Mouse (Mus musculus) embryo, embryonic 10.5 days (tissue): Measurements from ENCODE around the gene Gprin2.
A peak's percentile ranks its signal among the peaks of the same experiment; 100 is the strongest.

Experiments used
- DNase-seq: peaks from one replicate; pipeline ENCODE4 v3.0.0-alpha.2; 2015; ENCODE audit warnings: low spot score

The Gprin2 gene

DNA sequence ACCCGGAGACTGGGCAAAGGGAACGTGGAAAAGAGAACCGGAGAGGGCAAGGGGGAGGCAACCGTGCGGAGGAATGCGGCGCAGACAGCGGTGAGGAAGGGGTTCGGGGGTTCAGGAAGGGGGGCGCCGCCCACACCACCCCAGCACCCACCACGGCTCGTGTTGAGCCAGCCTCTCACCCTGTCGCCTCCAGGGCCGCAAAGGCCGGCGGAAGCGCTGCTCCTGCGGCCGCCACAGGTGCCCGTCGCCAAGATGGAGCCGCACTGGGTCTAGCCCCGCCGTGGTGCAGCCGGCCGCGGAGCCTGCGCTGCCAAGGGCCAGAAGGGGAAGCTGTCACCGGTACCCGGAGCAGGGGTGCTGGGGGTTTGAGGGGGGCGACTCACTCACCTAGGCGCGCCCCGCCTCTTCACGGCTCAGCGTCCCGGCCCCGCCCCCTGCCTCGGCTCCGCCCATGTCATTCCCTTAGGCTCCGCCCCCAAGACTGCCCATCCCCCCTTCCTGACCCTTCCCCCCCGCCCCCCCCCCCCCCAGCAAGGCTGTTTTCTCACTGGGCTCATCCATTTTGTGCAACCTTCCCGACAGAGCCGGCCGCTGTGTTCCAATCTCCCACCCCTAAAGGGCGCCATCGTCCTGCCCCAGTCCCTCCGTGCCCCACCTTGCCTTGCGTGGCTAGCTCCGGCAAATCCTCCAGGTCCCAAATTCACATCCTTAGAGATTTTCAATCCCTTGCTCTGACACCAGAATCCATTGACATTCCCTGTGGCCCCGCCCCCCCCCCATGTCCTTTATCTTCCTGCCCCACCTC, at the start of gene Gprin2:
TSS of gene Gprin2 (minus strand) at position 423 of the 805 bp plus-strand sequence.
- peak; percentile 45 for DNase-seq

DNA sequence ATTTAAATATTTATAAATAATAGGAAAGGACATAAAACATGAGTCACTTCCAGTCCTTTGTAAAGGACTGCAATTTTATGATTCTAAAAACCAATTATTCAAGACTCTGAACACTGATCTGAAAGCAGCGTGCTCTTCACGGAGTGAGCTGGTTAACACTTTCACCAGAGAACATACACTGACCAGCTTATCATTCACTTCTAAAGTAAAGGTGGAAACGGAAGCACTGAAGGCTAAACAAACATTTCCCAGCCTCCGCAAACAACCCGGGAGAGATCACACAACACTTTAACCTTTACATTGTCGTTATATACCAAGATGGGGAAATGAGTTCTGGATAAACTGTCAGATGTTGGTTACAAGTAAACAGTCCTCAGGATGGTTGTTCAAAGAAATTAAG, 39.2 kb upstream of the Gprin2 start:
- DNase-seq, result no peak

GRCm38 (mm10) chr14:34240263-34240662, 38.8 kb upstream of the Gprin2 start:
- no peak for DNase-seq

DNA sequence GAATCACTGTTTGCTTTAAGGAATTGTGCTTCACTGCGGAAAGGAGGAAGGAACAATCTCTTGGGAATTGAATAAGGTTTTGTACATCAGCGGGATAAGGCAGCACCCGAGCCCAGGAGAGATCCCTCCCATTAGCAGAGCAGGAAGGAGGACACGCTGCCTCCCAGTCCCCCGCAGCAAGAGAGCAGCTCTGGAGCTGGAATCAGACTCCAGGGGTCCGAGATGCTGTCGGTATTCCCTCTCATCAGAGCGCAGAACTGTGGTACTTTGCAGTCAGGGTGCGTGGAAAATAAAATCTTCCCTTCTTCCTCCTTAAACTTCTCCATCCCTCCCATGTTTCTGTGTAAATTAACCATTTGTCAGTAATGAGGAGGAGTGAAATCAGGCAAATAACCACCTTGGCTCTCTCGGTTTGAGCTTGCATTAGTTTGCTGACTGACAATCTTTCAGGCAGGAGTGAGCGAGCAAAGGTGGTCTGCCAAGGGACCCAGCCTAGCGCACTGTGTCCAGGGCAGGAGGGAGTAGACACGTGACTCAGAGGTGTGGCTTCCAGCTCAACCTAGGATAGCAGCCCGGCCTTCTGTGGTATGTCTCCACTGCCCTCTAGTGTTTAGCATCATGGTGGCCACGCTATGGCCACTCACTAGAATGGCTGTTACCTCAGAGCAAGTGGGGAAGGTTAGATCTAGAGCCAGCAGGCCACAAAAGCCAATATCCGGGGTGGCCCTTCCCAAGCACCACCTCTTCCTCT, 33.4 kb upstream of the Gprin2 start:
- peak; percentile 93 for DNase-seq

DNA sequence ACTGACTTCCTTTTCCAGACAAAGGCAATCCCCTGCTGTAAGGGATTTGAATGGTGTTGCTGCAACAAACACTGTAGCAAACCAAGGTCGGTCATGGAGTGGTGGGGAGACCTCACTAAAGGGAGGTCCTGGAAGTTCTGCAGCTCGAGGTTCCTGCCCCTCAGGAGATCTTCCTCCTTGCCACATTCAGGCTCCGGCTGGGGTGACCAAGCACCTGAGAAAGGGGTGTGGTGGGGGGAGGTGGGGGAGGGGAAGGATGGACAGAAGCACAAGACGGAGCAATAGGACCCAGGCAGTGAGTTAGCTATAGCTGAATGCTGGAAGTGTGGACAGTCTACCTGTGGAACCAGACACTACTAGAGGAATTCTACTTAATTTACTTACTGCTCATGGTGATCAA, 32.4 kb upstream of the Gprin2 start:
- DNase-seq, result no peak

DNA sequence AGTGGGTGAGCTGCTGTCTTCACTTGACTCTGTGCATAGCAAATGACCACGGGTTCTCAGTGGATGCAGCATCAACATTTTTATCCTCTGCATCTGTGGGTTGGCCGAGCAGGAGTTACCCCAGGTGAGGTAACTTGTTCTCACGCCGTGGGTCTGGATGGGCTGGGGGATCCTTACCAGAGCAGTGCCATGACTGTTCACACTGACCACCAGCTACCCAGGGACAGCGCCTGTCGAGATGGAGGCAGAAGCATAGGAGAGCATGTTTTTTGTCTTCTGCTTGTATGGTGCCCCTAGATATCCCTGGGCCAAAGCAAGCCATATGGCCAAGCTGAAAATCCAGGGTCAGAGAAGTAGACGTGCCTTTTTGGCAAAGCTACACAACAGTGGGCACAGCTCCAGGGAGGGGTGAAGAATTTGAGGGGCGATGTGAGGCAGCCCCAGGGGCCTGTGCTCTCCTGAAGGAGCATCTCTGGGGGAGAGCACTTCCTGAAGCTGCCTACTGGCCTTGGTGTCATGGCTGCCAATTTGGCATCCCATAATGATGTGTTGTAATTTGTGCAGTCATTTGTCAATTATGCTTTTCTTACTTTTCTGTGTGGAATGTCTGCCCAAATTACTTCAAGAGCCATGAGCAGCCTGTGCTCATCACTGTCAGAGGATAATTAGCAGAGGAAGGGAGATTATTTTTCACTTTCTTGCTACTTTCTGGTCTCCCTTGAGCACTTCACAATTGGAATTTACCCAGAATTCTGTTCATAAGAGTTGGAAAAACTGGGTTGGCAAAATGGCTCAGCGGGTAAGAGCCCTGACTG, 31.6 kb upstream of the Gprin2 start:
- DNase-seq, result no peak

DNA sequence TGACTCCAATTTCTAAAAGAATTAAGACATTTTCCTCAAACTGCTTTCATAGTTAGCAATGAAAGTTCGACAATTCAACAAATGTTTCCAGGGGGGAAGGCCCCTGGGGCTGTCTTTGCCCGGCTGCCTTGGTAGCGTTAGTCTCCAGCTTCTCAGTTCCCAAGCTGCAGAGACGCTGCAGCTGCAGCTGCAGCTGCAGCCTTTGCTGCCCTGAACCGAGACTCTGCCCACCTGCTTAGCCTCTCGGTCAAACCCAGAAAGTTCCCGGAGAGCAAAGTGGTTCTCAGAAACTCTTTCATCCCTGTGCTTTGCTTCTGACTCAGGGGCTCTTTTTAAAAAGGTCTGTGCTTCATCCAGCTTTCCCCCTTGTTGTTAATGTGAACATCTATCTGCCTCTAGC, 30.9 kb upstream of the Gprin2 start:
- no peak for DNase-seq

DNA sequence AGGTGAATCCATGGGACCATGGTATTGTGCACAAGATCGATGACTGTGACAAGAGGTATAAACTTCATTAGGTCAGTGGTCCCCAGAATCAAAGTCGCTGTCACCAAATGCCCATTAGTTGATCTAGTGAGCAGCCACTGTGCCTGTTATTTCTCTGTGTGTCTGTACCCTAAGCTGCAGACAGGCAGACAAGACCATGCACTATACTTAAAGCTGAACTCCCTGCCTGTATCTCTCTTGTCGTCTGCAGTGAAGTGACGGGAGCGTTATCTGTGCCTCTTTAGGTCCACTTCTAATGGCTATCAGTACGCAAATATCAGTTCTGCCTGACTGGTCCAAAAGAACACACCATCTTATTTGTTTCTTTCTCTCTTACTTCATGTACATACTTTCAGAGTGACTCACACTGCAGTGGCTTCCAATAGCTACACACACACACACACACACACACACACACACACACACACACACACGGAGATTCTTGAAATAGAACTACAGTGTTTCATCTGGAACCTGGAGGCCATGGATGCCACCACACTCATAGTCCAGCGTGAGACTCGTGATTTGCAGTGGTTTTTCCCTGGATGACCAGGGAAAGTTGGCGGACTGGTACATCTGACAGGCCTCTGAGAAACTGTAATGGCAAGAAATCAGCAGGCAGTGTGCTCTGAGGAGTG, 27.5 kb upstream of the Gprin2 start:
- no peak for DNase-seq

GRCm38 (mm10) chr14:34227981-34228380, 26.5 kb upstream of the Gprin2 start:
- DNase-seq, result no peak

- DNase-seq, result no peak
Observed at GRCm38 (mm10) chr14:34226566-34226965, 25.1 kb upstream of the Gprin2 start.

GRCm38 (mm10) chr14:34225986-34226385, 24.5 kb upstream of the Gprin2 start:
- no peak for DNase-seq

DNA sequence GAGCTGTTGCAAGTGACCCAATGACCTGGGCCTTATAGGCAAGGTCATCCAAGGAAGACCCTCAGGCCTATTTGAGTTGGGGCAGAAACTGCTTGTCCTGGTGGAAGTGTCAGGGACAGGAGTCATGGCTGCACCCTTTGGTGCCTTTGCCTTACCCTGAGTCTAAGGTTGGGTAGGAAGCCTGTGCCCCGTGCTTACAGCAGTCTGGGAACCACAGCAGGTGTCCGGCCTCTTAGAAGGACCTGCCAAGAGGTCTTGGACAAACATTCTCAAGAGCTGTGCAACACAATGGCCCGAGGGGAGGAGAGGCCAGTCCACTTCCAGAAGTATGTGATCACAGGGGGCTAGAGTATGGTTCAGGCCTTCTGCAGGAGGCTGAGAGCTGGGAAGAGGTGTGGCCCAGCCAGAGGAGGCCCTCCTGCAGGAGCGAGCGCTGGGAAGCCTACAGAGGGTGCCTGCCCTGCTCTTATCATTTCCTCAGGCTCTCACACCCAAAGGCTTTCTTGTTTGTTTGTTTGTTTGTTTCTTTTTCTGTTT, 22.0 kb upstream of the Gprin2 start:
- no peak for DNase-seq

GRCm38 (mm10) chr14:34221416-34222077, 20.1 kb upstream of the Gprin2 start:
- DNase-seq, result no peak

- DNase-seq, result no peak
Observed at GRCm38 (mm10) chr14:34220426-34220825, 19.0 kb upstream of the Gprin2 start.

GRCm38 (mm10) chr14:34219786-34220198, 18.3 kb upstream of the Gprin2 start:
- peak; percentile 15 for DNase-seq

DNA sequence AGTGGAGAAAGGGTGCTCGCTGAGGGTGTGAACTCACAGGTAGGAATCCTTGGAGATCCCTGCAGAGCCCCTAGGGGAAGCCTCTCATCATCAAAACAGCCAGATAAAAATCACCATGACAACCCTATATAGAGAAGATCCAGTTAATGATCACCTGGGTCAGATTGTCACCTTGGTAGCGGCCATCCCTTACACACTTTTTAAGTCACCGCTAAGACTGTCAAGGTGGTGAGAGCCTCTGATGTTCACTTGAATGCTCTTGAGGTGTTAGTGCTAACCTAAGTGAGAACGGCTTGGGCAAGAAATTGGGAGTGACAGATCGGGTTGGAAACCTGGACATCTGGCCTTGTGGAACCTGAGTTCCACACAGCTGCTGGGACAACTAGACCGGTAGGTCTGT, 17.8 kb upstream of the Gprin2 start, which contains the start of gene Syt15:
TSS of gene Syt15 (plus strand) at position 301 of the 400 bp plus-strand sequence.
- DNase-seq, result no peak

- peak; percentile 17 for DNase-seq
Observed at GRCm38 (mm10) chr14:34215451-34216127, 14.1 kb upstream of the Gprin2 start.

DNA sequence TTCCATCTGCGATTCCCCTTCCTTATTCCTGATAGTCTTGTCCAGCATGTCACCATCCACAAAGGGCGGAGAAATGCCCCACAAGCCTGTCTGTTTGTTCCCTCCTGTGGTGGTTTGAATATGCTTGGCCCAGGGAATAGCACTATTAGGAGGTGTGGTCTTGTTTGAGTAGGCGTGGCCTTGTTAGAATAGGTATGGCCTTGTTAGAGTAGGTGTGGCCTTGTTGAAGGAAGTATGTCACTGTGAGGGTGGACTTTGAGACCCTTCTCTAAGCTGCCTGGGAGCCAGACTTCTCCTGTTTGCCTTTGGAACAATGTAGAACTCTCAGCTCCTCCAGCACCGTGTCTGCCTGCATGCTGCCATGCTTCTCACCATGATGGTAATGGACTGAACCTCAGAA, 8.5 kb upstream of the Gprin2 start:
- no peak for DNase-seq

- DNase-seq, result no peak
Observed at GRCm38 (mm10) chr14:34209080-34209479, 7.6 kb upstream of the Gprin2 start.

GRCm38 (mm10) chr14:34208651-34209050, 7.2 kb upstream of the Gprin2 start:
- DNase-seq, result peak; percentile 73
